Mouse (Mus musculus) forebrain, embryonic 12.5 days (tissue): ENCODE results near the gene Atrn. TPM values are rescaled to one million over a fixed set of nuclear protein-coding genes. Genes with fewer than 3 reads are reported as not detected.

Source experiments
- ATAC-seq: fragments of 200-750 bp; cut with Nextera tagmentation; 2 replicates; pipeline ENCODE4 v1.8.0; 2017; ENCODE audit warnings: moderate TSS enrichment; ENCODE audit not compliant: low FRiP score
- H3K27ac ChIP-seq: fragments of 300-500 bp; sonication (generic); 2 replicates; pipeline ENCODE4 v1.5.1; 2016; ENCODE audit warnings: mild to moderate bottlenecking
- H3K27me3 ChIP-seq: fragments of 300-500 bp; sonication (generic); 2 replicates; pipeline ENCODE4 v1.6.1; 2016; ENCODE audit warnings: mild to moderate bottlenecking
- H3K36me3 ChIP-seq: fragments of 300-500 bp; sonication (generic); replicated peaks from 2 replicates; pipeline ENCODE4 v1.6.1; 2016; ENCODE audit warnings: mild to moderate bottlenecking
- H3K4me1 ChIP-seq: fragments of 300-500 bp; sonication (generic); 2 replicates; pipeline ENCODE4 v1.6.1; 2016
- H3K4me2 ChIP-seq: fragments of 300-500 bp; sonication (generic); 2 replicates; pipeline ENCODE4 v1.6.1; 2016; ENCODE audit warnings: mild to moderate bottlenecking, moderate library complexity
- H3K4me3 ChIP-seq: fragments of 300-500 bp; sonication (generic); replicated peaks from 2 replicates; pipeline ENCODE4 v1.5.1; 2016; ENCODE audit warnings: mild to moderate bottlenecking
- H3K9ac ChIP-seq: fragments of 300-500 bp; sonication (generic); 2 replicates; pipeline ENCODE4 v1.6.1; 2016; ENCODE audit warnings: mild to moderate bottlenecking
- H3K9me3 ChIP-seq: fragments of 300-500 bp; sonication (generic); 2 replicates; pipeline ENCODE4 v1.6.1; 2016
- WGBS: fragments of 180-500 bp; shearing (Covaris S2); methylation state at CpG from one replicate; pipeline ENCODE4 v1.1.7; 2016; 5-methylcytosine and 5-hydroxymethylcytosine counted together
- microRNA-seq: library from miRNA; unstranded; fragments of <30 nt; microRNA quantifications from one replicate; pipeline ENCODE4, GENCODE M21; 2017
- polyA plus RNA-seq: library from polyadenylated mRNA; unstranded; fragments of >200 nt; fragmentation: Nextera tagmentation; extraction: Ambion mirVana; gene quantifications from 2 replicates; pipeline ENCODE4 v1.2.1, GENCODE M21; 2016

The Atrn gene
- polyA plus RNA-seq, 1 experiment from 2014 or later: 11.9 TPM

GRCm38 (mm10) chr2:131066342-131066741, 160.0 kb downstream of the Atrn start:
- Histone ChIP-seq H3K36me3 (no peaks in the 10 kb centered on the region), H3K4me3 (no peak overlapping the region), H3K27me3 (peaks cover 44% of the 10 kb centered on the region), H3K4me1 (peaks cover 6% of the 10 kb centered on the region), H3K27ac (no peak overlapping the region), H3K9me3 (no peaks in the 10 kb centered on the region), H3K4me2 (no peak overlapping the region), H3K9ac (no peak overlapping the region)
- ATAC-seq: no peak
- WGBS: 74% methylated on average over 9 of the region's 9 CpGs

DNA sequence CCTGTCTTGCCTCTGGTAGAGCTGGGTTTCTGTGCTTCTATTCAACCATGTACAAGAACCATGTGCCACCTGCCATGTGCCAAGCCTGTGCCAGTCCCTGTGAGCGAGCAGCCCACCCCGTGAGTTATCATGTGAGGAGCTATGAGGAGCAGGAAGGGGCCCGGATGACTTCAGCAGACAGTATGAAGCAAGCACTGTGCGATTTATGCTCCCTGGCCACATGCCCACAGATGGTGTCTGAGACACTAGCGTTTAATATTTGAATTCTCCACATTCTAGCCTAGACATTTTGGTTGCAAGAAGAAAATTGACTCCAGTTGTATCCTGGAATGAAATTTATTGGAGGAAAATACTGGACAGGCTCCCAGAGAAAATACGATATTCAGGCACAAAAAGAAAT, 161.2 kb downstream of the Atrn start:
- peaks cover 34% of the 10 kb centered on the region for H3K27me3 ChIP-seq
- 88% methylated on average over 6 of the region's 6 CpGs for WGBS
- no peak for ATAC-seq
- H3K9me3 ChIP-seq: no peaks in the 10 kb centered on the region
- H3K4me3 ChIP-seq: no peak overlapping the region
- peaks cover 6% of the 10 kb centered on the region for H3K4me1 ChIP-seq
- H3K9ac ChIP-seq: no peak overlapping the region
- no peak overlapping the region for H3K4me2 ChIP-seq
- H3K36me3 ChIP-seq: no peaks in the 10 kb centered on the region
- no peak overlapping the region for H3K27ac ChIP-seq

GRCm38 (mm10) chr2:131072536-131072935, 166.2 kb downstream of the Atrn start:
- Histone ChIP-seq H3K4me1 (0 out of 2 replicates have a peak, but pooled peaks cover 4% of the 10 kb centered on the region), H3K9ac (no peak overlapping the region), H3K4me2 (no peak overlapping the region), H3K27ac (no peak overlapping the region), H3K9me3 (no peaks in the 10 kb centered on the region), H3K4me3 (no peak overlapping the region), H3K27me3 (peaks cover 3% of the 10 kb centered on the region; the same call in 1 of the 2 replicates), H3K36me3 (no peaks in the 10 kb centered on the region)
- 80% methylated on average over 10 of the region's 10 CpGs for WGBS
- ATAC-seq: no peak

Small RNA genes within 50 kb of the gene (microRNA-seq; reads per million reads assigned to microRNA genes)
- gene Mir6973b: not detected

Other genes starting within 250 kb of the Atrn start
- gene Ddrgk1, start 241.8 kb upstream of the Atrn start, polyA plus RNA-seq: 47.8 and 49.7 TPM in 2 replicates
- 145 and 147 TPM in 2 replicates for gene Itpa, start 238.9 kb upstream of the Atrn start, polyA plus RNA-seq
- 0.82 and 1.1 TPM in 2 replicates for gene Slc4a11, start 209.0 kb upstream of the Atrn start, polyA plus RNA-seq
- 78.6 and 79.5 TPM in 2 replicates for gene 4930402H24Rik, start 89 bp upstream of the Atrn start, polyA plus RNA-seq
- gene Gfra4, start 136.6 kb downstream of the Atrn start, polyA plus RNA-seq: 6.0 and 7.6 TPM in 2 replicates
- gene Adam33, start 157.3 kb downstream of the Atrn start, polyA plus RNA-seq: 0.97 and 1.5 TPM in 2 replicates
- gene Siglec1, start 180.3 kb downstream of the Atrn start, polyA plus RNA-seq: 0.06 and 0.09 TPM in 2 replicates
- gene Hspa12b, start 220.8 kb downstream of the Atrn start, polyA plus RNA-seq: 4.5 and 5.2 TPM in 2 replicates
- gene Gm11037, start 227.0 kb downstream of the Atrn start, polyA plus RNA-seq: not detected in 2 replicates